Mouse (Mus musculus) E14TG2a.4 (cell line): ENCODE results near the gene Ggta1.

Source experiments
- H3K27me3 ChIP-seq: 2 replicates; pipeline ENCODE4 v1.6.1; 2014; ENCODE audit warnings: low read length, control low read depth; ENCODE audit not compliant: insufficient read depth
- H3K36me3 ChIP-seq: 2 replicates; pipeline ENCODE4 v1.6.1; 2014; ENCODE audit warnings: low read length, control low read depth; ENCODE audit not compliant: insufficient read depth
- H3K4me1 ChIP-seq: replicated peaks from 2 replicates; pipeline ENCODE4 v1.6.1; 2014; ENCODE audit warnings: low read depth, low read length, control low read depth
- H3K4me3 ChIP-seq: replicated peaks from 2 replicates; pipeline ENCODE4 v1.5.1; 2014; ENCODE audit warnings: mild to moderate bottlenecking, low read length
- H3K9me3 ChIP-seq: 2 replicates; pipeline ENCODE4 v1.6.1; 2014; ENCODE audit warnings: low read length, control low read depth
- CTCF ChIP-seq: conservative IDR thresholded peaks from 2 replicates; pipeline ENCODE4 v1.5.1; 2014; ENCODE audit warnings: low read length
- NANOG ChIP-seq: IDR thresholded peaks from 2 replicates; pipeline ENCODE4 v1.6.1; 2014; ENCODE audit warnings: borderline replicate concordance, low read length, mixed read lengths
- POU5F1 ChIP-seq: IDR thresholded peaks from 2 replicates; pipeline ENCODE4 v1.6.1; 2014; ENCODE audit warnings: low read length, borderline replicate concordance

Gene Ggta1

GRCm38 (mm10) chr2:35406611-35407010, 56.4 kb downstream of the Ggta1 start:
- Histone ChIP-seq H3K4me1 (peaks cover 14% of the 10 kb centered on the region), H3K27me3 (no peaks in the 10 kb centered on the region), H3K9me3 (no peaks in the 10 kb centered on the region), H3K36me3 (peaks cover 92% of the 10 kb centered on the region), H3K4me3 (no peak overlapping the region)
- TF ChIP-seq CTCF (no peak), POU5F1 (no peak), NANOG (no peak)

DNA sequence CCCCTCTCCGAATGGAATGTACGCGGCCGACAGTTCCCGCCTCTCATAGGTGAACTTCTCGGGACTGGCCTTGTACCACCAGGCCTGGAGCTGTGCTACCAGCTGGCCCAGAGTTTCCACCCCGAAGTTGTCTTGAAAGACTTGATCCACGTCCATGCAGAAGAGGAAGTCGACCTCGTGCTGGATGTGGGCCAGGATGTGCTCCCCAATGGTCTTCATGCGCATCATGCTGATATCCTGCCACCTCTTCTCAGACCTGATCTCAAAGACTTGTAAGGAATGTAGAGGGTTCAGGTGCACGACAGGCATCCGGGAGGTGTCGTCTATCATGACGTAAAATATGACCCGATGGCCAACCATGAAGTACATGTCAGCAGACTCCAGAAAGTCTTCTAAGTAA, 60.6 kb downstream of the Ggta1 start:
- Histone ChIP-seq H3K27me3 (no peaks in the 10 kb centered on the region), H3K4me1 (peaks cover 15% of the 10 kb centered on the region), H3K4me3 (no peak overlapping the region), H3K36me3 (peaks cover 64% of the 10 kb centered on the region), H3K9me3 (no peaks in the 10 kb centered on the region)
- TF ChIP-seq POU5F1: no peak
- no peak for TF ChIP-seq NANOG
- TF ChIP-seq CTCF: no peak

GRCm38 (mm10) chr2:35400739-35401138, 62.3 kb downstream of the Ggta1 start:
- no peak for TF ChIP-seq POU5F1
- no peak for TF ChIP-seq CTCF
- no peak for TF ChIP-seq NANOG
- Histone ChIP-seq H3K9me3 (no peaks in the 10 kb centered on the region), H3K36me3 (peaks cover 47% of the 10 kb centered on the region), H3K4me3 (no peak overlapping the region), H3K4me1 (peaks cover 6% of the 10 kb centered on the region; the same call in 1 of the 2 replicates), H3K27me3 (no peaks in the 10 kb centered on the region)

GRCm38 (mm10) chr2:35398184-35398828, 64.7 kb downstream of the Ggta1 start:
- H3K36me3 ChIP-seq: peaks cover 30% of the 10 kb centered on the region
- H3K4me3 ChIP-seq: no peak overlapping the region
- TF ChIP-seq NANOG: no peak
- TF ChIP-seq CTCF: no peak
- TF ChIP-seq POU5F1: no peak
- H3K27me3 ChIP-seq: no peaks in the 10 kb centered on the region
- H3K9me3 ChIP-seq: no peaks in the 10 kb centered on the region
- peaks cover 6% of the 10 kb centered on the region; the same call in 1 of the 2 replicates for H3K4me1 ChIP-seq

DNA sequence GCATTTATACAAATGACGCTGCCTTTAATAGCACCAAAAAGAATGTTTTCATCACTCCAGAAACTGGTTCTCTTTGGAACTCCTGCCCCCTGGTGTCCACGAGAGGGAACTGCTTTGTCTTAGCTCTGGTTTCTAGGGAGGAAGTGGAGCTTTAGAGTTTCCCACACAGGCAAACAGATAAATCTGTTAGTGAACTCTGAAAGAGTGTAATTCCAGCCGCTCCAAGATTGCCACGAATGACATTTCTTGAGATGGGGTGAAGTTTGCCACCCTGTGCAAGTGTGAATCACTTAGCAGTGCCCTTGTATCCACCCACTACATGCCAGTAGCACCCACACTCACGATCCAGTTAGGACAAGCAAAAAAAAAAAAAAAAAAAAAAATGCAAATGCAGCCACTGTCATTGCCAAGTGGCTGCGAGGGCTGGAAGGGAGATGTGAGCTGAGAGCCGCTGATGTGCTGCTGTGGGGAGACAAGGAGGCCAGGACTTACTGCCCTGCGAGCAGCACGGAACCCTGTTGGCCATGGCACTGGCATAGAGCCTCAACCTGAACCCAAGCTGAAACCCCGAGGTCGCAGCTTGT, 65.3 kb downstream of the Ggta1 start:
- Histone ChIP-seq H3K9me3 (no peaks in the 10 kb centered on the region), H3K27me3 (no peaks in the 10 kb centered on the region), H3K4me3 (no peak overlapping the region), H3K36me3 (peaks cover 25% of the 10 kb centered on the region), H3K4me1 (peaks cover 6% of the 10 kb centered on the region; the same call in 1 of the 2 replicates)
- TF ChIP-seq POU5F1 (no peak), CTCF (peak; percentile 95)

- H3K4me3 ChIP-seq: no peak within 1 kb of the TSS
- peaks cover 6% of the 10 kb centered on the region; the same call in 1 of the 2 replicates for H3K4me1 ChIP-seq
- TF ChIP-seq NANOG (no peak), POU5F1 (no peak), CTCF (no peak)
- no peaks in the 10 kb centered on the region for H3K27me3 ChIP-seq
- H3K9me3 ChIP-seq: no peaks in the 10 kb centered on the region
- H3K36me3 ChIP-seq: peaks cover 19% of the 10 kb centered on the region
Observed at GRCm38 (mm10) chr2:35397096-35397495, 65.9 kb downstream of the Ggta1 start, which contains the start of gene 4930402F06Rik. TSS of gene 4930402F06Rik (minus strand) at chr2:35397175.

DNA sequence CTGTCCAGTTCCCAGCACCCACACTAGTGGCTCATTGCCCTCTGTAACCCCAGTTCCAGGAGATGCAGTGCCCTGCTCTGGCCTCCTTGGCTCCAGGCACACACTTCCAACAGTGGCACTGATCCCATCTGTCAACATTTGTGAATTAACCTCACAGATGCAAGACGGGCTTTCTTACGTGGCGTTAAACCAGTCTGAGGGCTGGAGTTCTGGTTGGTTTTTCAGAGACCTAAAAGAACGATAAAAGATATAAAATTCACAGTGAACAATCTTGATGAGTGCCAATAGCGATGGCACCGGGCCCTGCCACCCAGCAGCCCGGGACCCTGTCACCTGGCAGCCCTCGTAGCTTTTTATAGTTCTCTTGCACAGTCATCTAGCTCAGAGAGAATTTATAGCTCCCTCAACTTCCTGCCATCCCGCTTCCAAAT, 77.6 kb downstream of the Ggta1 start:
- Histone ChIP-seq H3K4me1 (no peaks in the 10 kb centered on the region), H3K4me3 (no peak overlapping the region), H3K27me3 (no peaks in the 10 kb centered on the region; the same call in 1 of the 2 replicates), H3K36me3 (no peaks in the 10 kb centered on the region), H3K9me3 (peaks cover 8% of the 10 kb centered on the region; the same call in 1 of the 2 replicates)
- TF ChIP-seq NANOG (no peak), CTCF (no peak), POU5F1 (no peak)

GRCm38 (mm10) chr2:35379306-35379705, 83.7 kb downstream of the Ggta1 start:
- Histone ChIP-seq H3K27me3 (no peaks in the 10 kb centered on the region), H3K4me1 (no peaks in the 10 kb centered on the region), H3K4me3 (no peak overlapping the region), H3K36me3 (no peaks in the 10 kb centered on the region), H3K9me3 (no peaks in the 10 kb centered on the region)
- TF ChIP-seq CTCF: no peak
- no peak for TF ChIP-seq POU5F1
- TF ChIP-seq NANOG: no peak

GRCm38 (mm10) chr2:35377600-35377999, 85.4 kb downstream of the Ggta1 start:
- Histone ChIP-seq H3K9me3 (no peaks in the 10 kb centered on the region), H3K4me1 (no peaks in the 10 kb centered on the region), H3K36me3 (no peaks in the 10 kb centered on the region), H3K4me3 (no peak overlapping the region), H3K27me3 (no peaks in the 10 kb centered on the region)
- TF ChIP-seq CTCF (no peak), POU5F1 (no peak), NANOG (no peak)
